Mouse (Mus musculus) neural tube, postnatal 0 days (tissue): Measurements from ENCODE around the gene Glipr1l3. TPM values are rescaled to one million over a fixed set of nuclear protein-coding genes. Genes with fewer than 3 reads are reported as not detected.

Source experiments
- polyA plus RNA-seq: library from polyadenylated mRNA; unstranded; fragments of >200 nt; fragmentation: Nextera tagmentation; extraction: Ambion mirVana; gene quantifications from 2 replicates; pipeline ENCODE4 v1.2.1, GENCODE M21; 2015

The Glipr1l3 gene
- polyA plus RNA-seq = 0.35 and 0.80 TPM in 2 replicates

GRCm38 (mm10) chr10:112159882-112160560 is at the start of gene Glipr1l3:
TSS of gene Glipr1l3 (minus strand) at chr10:112160327.

GRCm38 (mm10) chr10:112163168-112163766 is 3.1 kb upstream of the Glipr1l3 start, which contains the start of gene Caps2:
TSS of gene Caps2 (plus strand) at chr10:112163621.

Other genes with a start within 250 kb of the Glipr1l3 start
- gene Krr1, start 187.7 kb downstream of the Glipr1l3 start, polyA plus RNA-seq = 22.0 and 24.4 TPM in 2 replicates
- 1.2 and 2.6 TPM in 2 replicates for gene Glipr1, start 157.7 kb downstream of the Glipr1l3 start, polyA plus RNA-seq
- 0.27 and 0.28 TPM in 2 replicates for gene Glipr1l1, start 100.1 kb downstream of the Glipr1l3 start, polyA plus RNA-seq
- gene Glipr1l2, start 77.0 kb downstream of the Glipr1l3 start, polyA plus RNA-seq = not detected in 2 replicates
- gene Caps2, start 3.3 kb upstream of the Glipr1l3 start, polyA plus RNA-seq = 0.25 and 0.50 TPM in 2 replicates
- 9.2 and 10.5 TPM in 2 replicates for gene Kcnc2, start 110.8 kb upstream of the Glipr1l3 start, polyA plus RNA-seq